Mouse (Mus musculus) CH12.LX (cell line): ENCODE results near the gene Rpl11.

ENCODE experiments used
- EP300 ChIP-seq: IDR thresholded peaks from 2 replicates; pipeline ENCODE4 v1.6.1; 2011; ENCODE audit warnings: low read length, improper control_type of control experiment
- ETS1 ChIP-seq: conservative IDR thresholded peaks from 2 replicates; pipeline ENCODE4 v1.6.1; 2012; ENCODE audit warnings: low read depth, mild to moderate bottlenecking, inconsistent platforms, low read length, improper control_type of control experiment, moderate library complexity
- POLR2A ChIP-seq: IDR thresholded peaks from 2 replicates; pipeline ENCODE4 v1.6.1; 2011; ENCODE audit warnings: low read depth, mild to moderate bottlenecking, improper control_type of control experiment, low read length
- POLR2AphosphoS2 ChIP-seq: IDR thresholded peaks from 2 replicates; pipeline ENCODE4 v1.6.1; 2011; ENCODE audit warnings: low read depth, low read length, improper control_type of control experiment

- TF ChIP-seq EP300 (no peak), ETS1 (no peak; the same call in 1 of the 2 replicates), POLR2AphosphoS2 (peak; percentile 49; the same call in 1 of the 2 replicates), POLR2A (peak; percentile 78)
Observed at GRCm38 (mm10) chr4:136021549-136022047, 31.6 kb downstream of the Rpl11 start, which contains the start of gene Eloa.
